ENCODE assay signal across 9 mouse cellular contexts in the genomic region with DNA sequence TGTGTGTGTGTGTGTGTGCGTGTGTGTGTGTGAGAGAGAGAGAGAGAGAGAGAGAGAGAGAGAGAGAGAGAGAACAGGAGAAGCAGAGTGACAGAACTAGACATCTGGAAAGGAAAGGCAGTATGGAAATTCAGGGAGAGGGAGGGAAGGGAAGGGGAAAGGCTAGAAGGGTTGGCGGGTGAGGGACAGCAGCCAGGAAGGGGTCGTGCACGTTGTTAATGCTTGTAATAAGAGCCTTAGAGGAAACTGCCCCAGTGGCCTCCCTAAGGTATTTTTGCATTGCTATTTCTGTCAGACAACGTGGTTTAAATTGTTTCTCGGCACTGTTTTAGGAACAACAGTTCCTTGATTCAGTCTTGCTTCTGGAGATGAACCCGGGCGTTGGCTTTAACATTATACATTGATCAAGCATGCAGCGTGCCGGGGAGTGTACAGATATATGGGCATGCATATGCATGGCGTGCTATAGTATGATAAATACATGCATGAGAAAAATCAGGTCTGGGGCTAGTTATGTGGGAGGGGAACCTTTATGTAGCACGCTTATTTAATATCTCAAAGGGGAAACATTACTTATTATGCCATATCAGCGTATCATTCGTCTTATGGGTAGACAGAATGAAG. TPM values are rescaled to one million over a fixed set of nuclear protein-coding genes. Genes with fewer than 3 reads are reported as not detected.
DNase-seq lines count a peak whose midpoint lies in the region; ATAC-seq lines count a peak whose summit lies in the region.
"Had no signal": no experiment of that assay in that cellular context is flagged by ENCODE, and none has a peak within 500 bp of the region (broad histone marks: within the 10 kb centered on the region; RNA-seq: fewer than 3 reads in every experiment).

No protein-coding gene starts in this region.

- H3K27ac ChIP-seq in forebrain, embryonic 10.5 days = peak overlapping the region; percentile 86
- no peak overlapping the region for H3K27ac ChIP-seq in forebrain, embryonic 11.5 days (ENCODE audit: low read depth, low read length)
- peak overlapping the region; percentile 18 to 57; a peak in 3 of 4 replicates for H3K27ac ChIP-seq in heart, embryonic 14.5 days (replicated peaks in 1 of 2; ENCODE audit: control insufficient read depth in 1 of 2, insufficient read depth in 1 of 2, low read depth in 2 of 2, low read length in 2 of 2)
- H3K27ac ChIP-seq in limb, embryonic 15.5 days = peak overlapping the region; percentile 89
- H3K27ac ChIP-seq: liver, embryonic 15.5 days had no signal

- H3K4me2 ChIP-seq in forebrain, embryonic 11.5 days (ENCODE audit: low read depth, low read length, severe bottlenecking) = no peak overlapping the region
- peak overlapping the region; percentile 31 for H3K4me2 ChIP-seq in heart, embryonic 14.5 days (ENCODE audit: low read length)
- peak overlapping the region; percentile 37 for H3K4me2 ChIP-seq in limb, embryonic 15.5 days
- H3K4me2 ChIP-seq: liver, embryonic 15.5 days had no signal

- no peaks in the 10 kb centered on the region for H3K9me3 ChIP-seq in forebrain, embryonic 10.5 days
- no peaks in the 10 kb centered on the region for H3K9me3 ChIP-seq in forebrain, embryonic 11.5 days (ENCODE audit: control insufficient read depth, low read length)
- H3K9me3 ChIP-seq in heart, embryonic 14.5 days (ENCODE audit: control insufficient read depth, low read length) = no peaks in the 10 kb centered on the region
- no peaks in the 10 kb centered on the region for H3K9me3 ChIP-seq in limb, embryonic 15.5 days
- H3K9me3 ChIP-seq: liver, embryonic 15.5 days had no signal

- no peak overlapping the region for H3K9ac ChIP-seq in forebrain, embryonic 11.5 days (ENCODE audit: low read length)
- H3K9ac ChIP-seq in heart, embryonic 14.5 days (ENCODE audit: low read length) = no peak overlapping the region
- no peak overlapping the region for H3K9ac ChIP-seq in limb, embryonic 15.5 days
- H3K9ac ChIP-seq: liver, embryonic 15.5 days had no signal

- peaks cover 18% of the 10 kb centered on the region; the same call in 1 of the 2 replicates for H3K27me3 ChIP-seq in forebrain, embryonic 10.5 days (ENCODE audit: poor library complexity, severe bottlenecking)
- no peaks in the 10 kb centered on the region for H3K27me3 ChIP-seq in forebrain, embryonic 11.5 days (ENCODE audit: control insufficient read depth, insufficient read depth, low read length)
- H3K27me3 ChIP-seq in heart, embryonic 14.5 days (ENCODE audit: control insufficient read depth, insufficient read depth, low read length) = no peaks in the 10 kb centered on the region
- no peaks in the 10 kb centered on the region for H3K27me3 ChIP-seq in limb, embryonic 15.5 days

- no peak for ATAC-seq in forebrain, embryonic 11.5 days (replicated peaks; ENCODE audit: low FRiP score)
- ATAC-seq in heart, embryonic 14.5 days (ENCODE audit: insufficient number of reproducible peaks, insufficient read depth, low FRiP score, low read depth) = no peak
- peak; percentile 66; the same call in 1 of the 2 replicates for ATAC-seq in limb, embryonic 15.5 days (ENCODE audit: insufficient number of reproducible peaks, low FRiP score, low TSS enrichment, low read depth)

- H3K4me3 ChIP-seq in forebrain, embryonic 10.5 days = no peak overlapping the region
- no peak overlapping the region for H3K4me3 ChIP-seq in forebrain, embryonic 11.5 days (ENCODE audit: low read depth, low read length)
- H3K4me3 ChIP-seq in heart, embryonic 14.5 days (ENCODE audit: control insufficient read depth in 1 of 2, insufficient read depth in 1 of 2, low read depth in 1 of 2, low read length in 2 of 2) = no peak overlapping the region
- no peak overlapping the region for H3K4me3 ChIP-seq in limb, embryonic 15.5 days
- H3K4me3 ChIP-seq: liver, embryonic 15.5 days had no signal

- H3K36me3 ChIP-seq in forebrain, embryonic 10.5 days (replicated peaks) = no peaks in the 10 kb centered on the region
- H3K36me3 ChIP-seq in forebrain, embryonic 11.5 days (ENCODE audit: control insufficient read depth, insufficient read depth, low read length) = no peaks in the 10 kb centered on the region
- no peaks in the 10 kb centered on the region for H3K36me3 ChIP-seq in heart, embryonic 14.5 days (ENCODE audit: control insufficient read depth, insufficient read depth, low read length)
- no peaks in the 10 kb centered on the region for H3K36me3 ChIP-seq in limb, embryonic 15.5 days
- H3K36me3 ChIP-seq: liver, embryonic 15.5 days had no signal

- peaks cover 55% of the 10 kb centered on the region for H3K4me1 ChIP-seq in forebrain, embryonic 10.5 days
- H3K4me1 ChIP-seq in forebrain, embryonic 11.5 days (replicated peaks; ENCODE audit: control insufficient read depth, insufficient read depth, low read length) = peaks cover 8% of the 10 kb centered on the region; the same call in 1 of the 2 replicates
- peaks cover 29 to 39% of the 10 kb centered on the region in 2 experiments for H3K4me1 ChIP-seq in heart, embryonic 14.5 days (ENCODE audit: control insufficient read depth in 2 of 2, insufficient read depth in 2 of 2, low read length in 2 of 2)
- H3K4me1 ChIP-seq in limb, embryonic 15.5 days = peaks cover 36% of the 10 kb centered on the region
- H3K4me1 ChIP-seq: liver, embryonic 15.5 days had no signal

- 57% methylated on average over 14 of the region's 14 CpGs for WGBS in forebrain, embryonic 10.5 days
- WGBS in forebrain, embryonic 11.5 days = 54% methylated on average over 14 of the region's 14 CpGs
- WGBS in heart, embryonic 14.5 days = 37% methylated on average over 14 of the region's 14 CpGs
- WGBS in limb, embryonic 15.5 days = 17% methylated on average over 14 of the region's 14 CpGs

- no peak for DNase-seq in forebrain, embryonic 10.5 days (ENCODE audit: extremely low spot score, low spot score)
- no peak for DNase-seq in forebrain, embryonic 11.5 days (ENCODE audit: low spot score)
- peak; percentile 11 for DNase-seq in ZHBTc4 (ENCODE audit: low read depth, low spot score)
- DNase-seq in cerebellum, adult 11-12 months = no peak
- no peak for DNase-seq in kidney, adult 8-10 months
- DNase-seq in lung, postnatal 10 days = no peak

RNA-seq across cellular contexts. Expression of gene Ptgfrn, which starts 52.6 kb away (rescaled TPM):
- 3.2 and 3.3 TPM in 2 replicates for polyA plus RNA-seq in forebrain, embryonic 10.5 days (2016; fragmentation: Nextera tagmentation; extraction: Ambion mirVana)
- 5.1 and 5.3 TPM in 2 replicates for polyA plus RNA-seq in forebrain, embryonic 11.5 days (2014; fragmentation: Nextera tagmentation; extraction: Ambion mirVana)
- 10.0 and 10.2 TPM in 2 replicates for polyA plus RNA-seq in heart, embryonic 14.5 days (2014; fragmentation: Nextera tagmentation; extraction: Ambion mirVana)
- polyA plus RNA-seq in limb, embryonic 15.5 days (2015; fragmentation: Nextera tagmentation; extraction: Ambion mirVana) = 7.8 and 8.2 TPM in 2 replicates
